Mouse (Mus musculus) cerebellum, adult 2 months (tissue): ENCODE results near the gene Crb2. TPM values are rescaled to one million over a fixed set of nuclear protein-coding genes. Genes with fewer than 3 reads are reported as not detected.
A peak's percentile ranks its signal among the peaks of the same experiment; 100 is the strongest.

Experiments
- DNase-seq, 2 experiments: peaks; one replicate each; pipeline ENCODE4 v3.0.0; 2021
- H3K27ac ChIP-seq: fragments of 200-500 bp; 2 replicates; pipeline ENCODE4 v1.5.1; 2012; ENCODE audit warnings: low read length, control low read depth, inconsistent platforms; ENCODE audit not compliant: insufficient read depth
- H3K27me3 ChIP-seq: fragments of 200-500 bp; 2 replicates; pipeline ENCODE4 v1.6.1; 2012; ENCODE audit warnings: inconsistent platforms, mild to moderate bottlenecking, low read length, moderate library complexity; ENCODE audit not compliant: control insufficient read depth, insufficient read depth
- H3K4me1 ChIP-seq: fragments of 200-500 bp; 2 replicates; pipeline ENCODE4 v1.6.1; 2011; ENCODE audit warnings: low read length; ENCODE audit not compliant: control insufficient read depth, insufficient read depth
- H3K4me3 ChIP-seq: fragments of 200-500 bp; replicated peaks from 2 replicates; pipeline ENCODE3; 2011; ENCODE audit warnings: mild to moderate bottlenecking, low read depth, low read length, control low read depth; ENCODE audit not compliant: insufficient read depth
- CTCF ChIP-seq: fragments of 200-500 bp; IDR thresholded peaks from 2 replicates; pipeline ENCODE4 v1.5.1; 2011; ENCODE audit warnings: low read depth, mild to moderate bottlenecking, control low read depth, low read length, moderate library complexity, borderline replicate concordance; ENCODE audit not compliant: insufficient read depth
- POLR2A ChIP-seq: fragments of 200-500 bp; IDR thresholded peaks from 2 replicates; pipeline ENCODE4 v1.6.1; 2011; ENCODE audit warnings: low read length, control low read depth, borderline replicate concordance; ENCODE audit not compliant: insufficient read depth
- WGBS: fragments of 180-500 bp; shearing (Covaris S2); methylation state at CpG from one replicate; pipeline ENCODE4 v1.1.7; 2018; 5-methylcytosine and 5-hydroxymethylcytosine counted together
- polyA plus RNA-seq: library from polyadenylated mRNA; depleted of rRNA; stranded (reverse); fragments of >200 nt; gene quantifications from 2 replicates; pipeline ENCODE4 v1.2.3, GENCODE M21; 2012

Crb2 gene
- polyA plus RNA-seq, 1 experiment: 1.1 TPM

DNA sequence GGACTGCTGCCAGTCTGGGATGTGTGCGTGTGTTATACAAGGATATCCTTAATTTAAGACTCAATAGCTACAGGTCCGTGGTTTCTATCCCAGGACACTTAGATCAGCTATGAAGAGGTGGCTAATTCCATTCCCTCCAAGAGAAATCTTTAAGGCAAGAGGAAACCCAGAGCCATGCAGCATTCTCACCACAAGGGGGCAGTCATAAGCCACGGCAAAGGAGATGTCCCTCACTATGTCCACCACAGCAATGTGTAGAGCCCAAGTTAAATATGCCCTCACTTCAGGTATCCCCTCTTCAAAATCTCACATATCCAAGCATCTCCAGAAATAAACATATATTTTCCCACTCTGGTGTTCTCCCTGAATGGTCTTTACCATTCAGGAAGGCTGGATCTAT, 39.6 kb downstream of the Crb2 start:
- peaks cover 23% of the 10 kb centered on the region for H3K4me1 ChIP-seq
- no peak overlapping the region for H3K4me3 ChIP-seq
- 23% methylated on average over 3 of the region's 3 CpGs for WGBS
- no peaks in the 10 kb centered on the region for H3K27me3 ChIP-seq
- no peak overlapping the region for H3K27ac ChIP-seq
- TF ChIP-seq POLR2A (no peak), CTCF (peak; percentile 93)
- DNase-seq: peak; percentile 70 to 83

- Histone ChIP-seq H3K4me1 (peaks cover 3% of the 10 kb centered on the region; the same call in 1 of the 2 replicates), H3K4me3 (no peak overlapping the region), H3K27ac (no peak overlapping the region), H3K27me3 (no peaks in the 10 kb centered on the region)
- DNase-seq: no peak
- 29% methylated on average over 5 of the region's 5 CpGs for WGBS
- TF ChIP-seq POLR2A (no peak), CTCF (no peak)
These were observed 42.9 kb downstream of the Crb2 start for GRCm38 (mm10) chr2:37818761-37819525.

GRCm38 (mm10) chr2:37819526-37820152, 43.6 kb downstream of the Crb2 start:
- WGBS: 50% methylated on average over 4 of the region's 4 CpGs
- H3K27me3 ChIP-seq: no peaks in the 10 kb centered on the region
- H3K4me1 ChIP-seq: peaks cover 4% of the 10 kb centered on the region; the same call in 1 of the 2 replicates
- no peak overlapping the region for H3K27ac ChIP-seq
- no peak overlapping the region for H3K4me3 ChIP-seq
- TF ChIP-seq CTCF: no peak
- TF ChIP-seq POLR2A: no peak
- no peak for DNase-seq

- Histone ChIP-seq H3K27ac (no peak overlapping the region), H3K4me1 (peaks cover 4% of the 10 kb centered on the region; the same call in 1 of the 2 replicates), H3K4me3 (no peak overlapping the region), H3K27me3 (no peaks in the 10 kb centered on the region)
- WGBS: 68% methylated on average over 5 of the region's 5 CpGs
- no peak for DNase-seq
- TF ChIP-seq POLR2A: no peak
- no peak for TF ChIP-seq CTCF
These were observed 46.1 kb downstream of the Crb2 start for GRCm38 (mm10) chr2:37822122-37822521.

GRCm38 (mm10) chr2:37823826-37824225, 47.8 kb downstream of the Crb2 start:
- peaks cover 4% of the 10 kb centered on the region; the same call in 1 of the 2 replicates for H3K4me1 ChIP-seq
- no peaks in the 10 kb centered on the region for H3K27me3 ChIP-seq
- peak in 1 of 2 experiments; percentile 35 for DNase-seq
- H3K27ac ChIP-seq: no peak overlapping the region
- 28% methylated on average over 2 of the region's 2 CpGs for whole genome bisulfite sequencing
- no peak for TF ChIP-seq CTCF
- TF ChIP-seq POLR2A: no peak
- no peak overlapping the region for H3K4me3 ChIP-seq

- no peak for DNase-seq
- no peak for TF ChIP-seq POLR2A
- TF ChIP-seq CTCF: no peak
- WGBS: 54% methylated on average over 9 of the region's 9 CpGs
- Histone ChIP-seq H3K27ac (no peak overlapping the region), H3K27me3 (no peaks in the 10 kb centered on the region), H3K4me3 (no peak overlapping the region), H3K4me1 (no peaks in the 10 kb centered on the region)
These were observed 53.8 kb downstream of the Crb2 start for GRCm38 (mm10) chr2:37829758-37830275.

- 79% methylated on average over 10 of the region's 10 CpGs for WGBS
- Histone ChIP-seq H3K27ac (no peak overlapping the region), H3K4me3 (no peak overlapping the region), H3K27me3 (no peaks in the 10 kb centered on the region), H3K4me1 (no peaks in the 10 kb centered on the region)
- no peak for DNase-seq
- no peak for TF ChIP-seq CTCF
- no peak for TF ChIP-seq POLR2A
These were observed 56.2 kb downstream of the Crb2 start for GRCm38 (mm10) chr2:37832253-37832652.
